Mouse (Mus musculus) liver, embryonic 16.5 days (tissue): ENCODE measurements around the gene Clip2. TPM values are rescaled to one million over a fixed set of nuclear protein-coding genes. Genes with fewer than 3 reads are reported as not detected.
"Not testable (repeated sequence)": the region's sequence is repeated elsewhere in the genome, so short reads cannot be mapped to it uniquely, and the experiment has no call there.

Source experiments
- ATAC-seq: fragments of 200-750 bp; cut with Nextera tagmentation; 2 replicates; pipeline ENCODE4 v1.8.0; 2017; ENCODE audit warnings: low read depth, mild to moderate bottlenecking, moderate number of reproducible peaks, moderate library complexity
- H3K27ac ChIP-seq: fragments of 300-500 bp; sonication (generic); 2 replicates; pipeline ENCODE4 v1.5.1; 2014; ENCODE audit warnings: mild to moderate bottlenecking, low read length
- H3K27me3 ChIP-seq: fragments of 300-500 bp; sonication (generic); 2 replicates; pipeline ENCODE4 v1.6.1; 2014; ENCODE audit warnings: low read depth, low read length, mixed read lengths; ENCODE audit not compliant: control insufficient read depth, insufficient read depth
- H3K36me3 ChIP-seq: fragments of 300-500 bp; sonication (generic); 2 replicates; pipeline ENCODE4 v1.6.1; 2014; ENCODE audit warnings: mild to moderate bottlenecking; ENCODE audit not compliant: control insufficient read depth, insufficient read depth
- H3K4me1 ChIP-seq: fragments of 300-500 bp; sonication (generic); 2 replicates; pipeline ENCODE4 v1.6.1; 2014; ENCODE audit warnings: low read depth, low read length, mixed read lengths; ENCODE audit not compliant: control insufficient read depth
- H3K4me2 ChIP-seq: fragments of 300-500 bp; sonication (generic); 2 replicates; pipeline ENCODE4 v1.6.1; 2014; ENCODE audit warnings: low read depth, low read length, mixed read lengths
- H3K4me3 ChIP-seq: fragments of 300-500 bp; sonication (generic); 2 replicates; pipeline ENCODE4 v1.5.1; 2014; ENCODE audit warnings: low read depth, mild to moderate bottlenecking, low read length
- H3K9ac ChIP-seq: fragments of 300-500 bp; sonication (generic); 2 replicates; pipeline ENCODE4 v1.6.1; 2014; ENCODE audit warnings: low read depth, low read length
- H3K9me3 ChIP-seq: fragments of 300-500 bp; sonication (generic); replicated peaks from 2 replicates; pipeline ENCODE4 v1.6.1; 2016; ENCODE audit warnings: low read length; ENCODE audit not compliant: control insufficient read depth
- WGBS: fragments of 180-500 bp; shearing (Covaris S2); extraction: QIAGEN DNeasy Blood & Tissue Kit; methylation state at CpG from one replicate; pipeline ENCODE4 v1.1.7; 2014; ENCODE audit not compliant: insufficient replicate concordance; 5-methylcytosine and 5-hydroxymethylcytosine counted together
- polyA plus RNA-seq: library from polyadenylated mRNA; unstranded; fragments of >200 nt; fragmentation: Nextera tagmentation; extraction: Ambion mirVana; gene quantifications from 2 replicates; pipeline ENCODE4 v1.2.1, GENCODE M21; 2015

Gene Clip2
- polyA plus RNA-seq, 1 experiment from 2014 or later, result 0.48 TPM

DNA sequence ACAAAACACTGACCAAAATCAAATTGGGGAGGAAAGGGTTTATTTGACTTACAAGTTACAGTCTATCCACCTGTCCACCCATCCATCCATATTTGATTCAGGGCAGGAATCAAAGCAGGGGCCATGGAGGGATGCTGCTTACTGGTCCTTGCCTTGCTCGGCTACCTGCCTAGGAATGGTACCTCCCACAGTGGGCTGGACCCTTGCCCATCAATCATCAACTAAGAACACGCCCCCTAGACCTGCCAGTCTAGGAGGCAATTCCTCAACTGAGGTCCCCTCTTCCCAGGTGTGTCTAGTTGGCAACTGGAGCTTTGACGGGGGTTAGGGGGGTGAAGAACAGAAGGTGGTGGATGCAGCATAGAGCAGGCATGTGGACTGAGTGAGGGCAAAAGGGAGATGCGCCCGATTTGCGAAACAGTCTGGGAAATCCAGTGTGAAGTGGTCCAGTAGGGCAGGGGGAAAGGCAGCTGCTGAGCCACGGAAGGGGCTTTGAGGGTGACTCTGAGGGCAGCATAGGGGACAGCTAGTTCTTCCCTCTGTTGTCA is 67.0 kb downstream of the Clip2 start:
- no peak overlapping the region for H3K9ac ChIP-seq
- H3K4me1 ChIP-seq, result 0 out of 2 replicates have a peak, but pooled peaks cover 4% of the 10 kb centered on the region
- 64% methylated on average over 7 of the region's 7 CpGs for WGBS
- H3K4me3 ChIP-seq, result no peak overlapping the region
- no peak for ATAC-seq
- H3K9me3 ChIP-seq, result no peaks in the 10 kb centered on the region
- H3K27ac ChIP-seq, result no peak overlapping the region
- H3K36me3 ChIP-seq, result no peaks in the 10 kb centered on the region
- H3K27me3 ChIP-seq, result no peaks in the 10 kb centered on the region
- H3K4me2 ChIP-seq, result no peak overlapping the region

DNA sequence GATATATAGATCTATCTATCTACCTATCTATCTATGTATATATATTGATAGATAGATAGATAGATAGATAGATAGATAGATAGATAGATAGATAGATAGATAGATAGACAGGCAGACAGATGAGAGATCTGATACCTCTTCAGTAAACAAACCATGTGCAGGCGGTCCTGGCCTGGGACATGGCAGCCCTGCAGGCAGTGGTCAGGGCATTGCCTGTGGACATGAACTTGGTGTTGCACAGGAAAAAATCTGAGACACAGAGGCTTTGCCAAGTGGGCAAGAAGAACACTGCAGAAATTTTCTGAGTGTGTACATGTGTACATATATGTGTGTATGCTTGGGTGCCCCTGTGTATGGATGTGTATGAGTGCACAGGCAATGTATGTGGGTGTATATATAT is 68.9 kb downstream of the Clip2 start:
- Histone ChIP-seq H3K4me2 (no peak overlapping the region), H3K9ac (no peak overlapping the region), H3K9me3 (no peaks in the 10 kb centered on the region), H3K4me3 (no peak overlapping the region), H3K27me3 (no peaks in the 10 kb centered on the region), H3K4me1 (no peaks in the 10 kb centered on the region), H3K36me3 (no peaks in the 10 kb centered on the region), H3K27ac (no peak overlapping the region)
- WGBS, result 73% methylated on average over 1 of the region's 1 CpGs
- no peak for ATAC-seq

DNA sequence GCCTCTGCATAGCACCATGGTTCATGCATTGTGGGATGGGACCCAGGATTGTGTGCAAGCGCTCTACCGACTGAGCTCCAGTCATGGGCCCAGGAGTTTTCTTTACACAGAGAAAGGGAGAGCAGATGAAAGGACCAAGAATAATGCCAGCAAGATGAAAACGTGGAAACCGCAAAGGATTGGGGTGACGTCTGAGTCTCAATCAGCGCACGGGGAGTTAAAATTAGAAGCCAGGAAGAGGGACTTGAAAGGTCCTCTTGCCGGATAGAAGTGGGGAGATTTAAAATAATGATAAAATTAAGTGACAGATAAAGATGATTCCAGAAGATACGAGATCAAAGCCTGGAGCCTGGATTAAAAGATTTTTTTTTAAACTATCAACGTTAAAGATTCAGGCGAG is 69.9 kb downstream of the Clip2 start:
- no peak overlapping the region for H3K4me3 ChIP-seq
- no peaks in the 10 kb centered on the region for H3K27me3 ChIP-seq
- no peak overlapping the region for H3K9ac ChIP-seq
- no peak for ATAC-seq
- no peak overlapping the region for H3K4me2 ChIP-seq
- WGBS, result 57% methylated on average over 11 of the region's 11 CpGs
- H3K4me1 ChIP-seq, result no peaks in the 10 kb centered on the region
- no peaks in the 10 kb centered on the region for H3K36me3 ChIP-seq
- no peaks in the 10 kb centered on the region for H3K9me3 ChIP-seq
- no peak overlapping the region for H3K27ac ChIP-seq

DNA sequence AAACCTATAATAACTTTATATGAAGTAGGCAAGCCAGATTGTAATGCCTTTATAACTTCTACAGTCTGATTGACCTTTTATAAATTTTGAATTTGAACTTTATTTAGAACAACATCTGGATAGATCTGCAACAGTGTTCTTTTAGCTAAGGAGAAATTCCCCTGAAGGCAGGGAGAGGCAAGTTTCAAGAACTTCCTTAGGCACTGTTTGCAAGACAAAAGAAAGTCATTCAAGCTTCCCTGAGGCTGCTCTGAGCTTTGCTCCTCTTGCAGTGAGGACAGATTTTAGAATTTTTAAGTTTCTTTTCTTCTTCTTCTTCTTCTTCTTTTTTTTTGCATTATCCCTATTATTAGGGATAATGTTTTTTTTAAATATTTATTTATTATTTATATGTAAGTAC is 73.3 kb downstream of the Clip2 start:
- not testable (repeated sequence) for H3K4me3 ChIP-seq, H3K4me2 ChIP-seq, ATAC-seq, H3K36me3 ChIP-seq, H3K4me1 ChIP-seq, H3K27me3 ChIP-seq, H3K9me3 ChIP-seq, H3K9ac ChIP-seq, H3K27ac ChIP-seq

DNA sequence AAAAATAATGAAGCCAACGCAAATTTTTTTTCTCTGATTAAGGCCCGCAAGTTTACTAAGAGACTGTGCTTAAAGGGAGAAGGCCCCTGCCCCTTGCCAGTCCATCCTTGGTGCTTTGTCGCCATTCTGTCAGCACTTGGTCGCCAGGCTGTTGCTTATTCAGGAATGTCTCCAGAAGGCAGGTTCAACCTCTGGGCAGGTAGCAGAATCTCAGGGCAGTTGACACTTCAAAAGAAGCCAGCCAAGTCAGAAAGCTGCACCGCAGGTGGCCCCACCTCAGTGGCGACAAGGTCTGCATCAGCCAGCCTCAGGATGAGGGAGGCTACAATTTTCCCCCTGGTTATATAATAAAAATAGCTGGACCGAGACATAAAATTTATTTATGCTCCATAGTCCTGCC is 76.5 kb downstream of the Clip2 start:
- not testable (repeated sequence) for H3K9ac ChIP-seq, H3K27me3 ChIP-seq, ATAC-seq, H3K4me3 ChIP-seq, H3K4me2 ChIP-seq, H3K36me3 ChIP-seq, H3K4me1 ChIP-seq, H3K9me3 ChIP-seq, H3K27ac ChIP-seq
- 75% methylated on average over 7 of the region's 7 CpGs for WGBS

DNA sequence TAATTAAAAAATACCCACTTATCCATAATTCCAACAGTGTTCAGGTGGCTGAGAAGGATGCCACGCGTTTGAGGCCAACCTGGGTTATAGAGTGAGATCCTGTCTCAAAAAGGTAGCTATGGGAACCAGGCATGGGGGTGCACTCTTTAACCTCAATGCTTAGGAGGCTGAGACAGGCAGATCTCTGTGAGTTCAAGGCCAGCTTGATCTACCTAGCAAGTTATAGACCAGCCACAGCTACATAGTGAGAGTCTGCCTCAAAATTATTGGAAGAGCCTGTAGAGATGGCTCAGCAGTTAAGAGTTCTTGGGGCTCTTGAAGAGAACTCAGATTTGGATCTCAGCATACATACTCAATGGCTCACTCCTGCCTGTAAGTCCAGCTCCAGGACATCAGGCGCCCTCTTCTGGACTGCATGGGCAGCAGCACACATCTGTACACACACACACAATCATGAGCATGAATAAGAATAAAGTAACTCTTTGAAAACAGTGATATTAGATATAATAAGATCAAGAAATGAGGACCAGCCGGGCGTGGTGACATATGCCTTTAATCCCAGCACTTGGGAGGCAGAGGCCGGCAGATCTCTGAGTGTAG is 77.1 kb downstream of the Clip2 start:
- Histone ChIP-seq H3K4me2 (no peak overlapping the region), H3K27ac (no peak overlapping the region), H3K27me3 (no peaks in the 10 kb centered on the region), H3K36me3 (no peaks in the 10 kb centered on the region), H3K4me3 (no peak overlapping the region), H3K4me1 (no peaks in the 10 kb centered on the region), H3K9ac (no peak overlapping the region), H3K9me3 (no peaks in the 10 kb centered on the region)
- 82% methylated on average over 6 of the region's 6 CpGs for WGBS
- ATAC-seq, result no peak

DNA sequence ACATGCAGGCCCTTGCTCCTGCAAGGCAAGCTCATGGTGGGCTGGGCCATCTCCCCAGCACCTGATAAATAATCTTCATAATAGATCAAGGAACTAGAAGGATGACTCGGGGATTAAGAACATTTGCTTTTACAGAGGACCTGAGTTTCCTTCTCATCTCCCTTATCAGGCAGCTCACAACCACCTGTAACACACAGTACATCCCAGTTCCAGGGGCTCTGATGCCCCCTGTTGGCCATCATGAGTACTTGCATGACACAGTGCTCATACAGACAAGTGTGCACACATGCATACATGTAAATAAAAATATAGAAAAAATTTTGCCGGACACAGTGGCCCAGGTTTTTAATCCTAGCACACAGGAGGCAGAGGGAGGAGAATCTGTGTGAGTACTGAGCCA is 78.3 kb downstream of the Clip2 start:
- ATAC-seq, result no peak
- Histone ChIP-seq H3K27ac (no peak overlapping the region), H3K9ac (no peak overlapping the region), H3K4me2 (no peak overlapping the region), H3K4me1 (peaks cover 10% of the 10 kb centered on the region), H3K27me3 (no peaks in the 10 kb centered on the region), H3K4me3 (no peak overlapping the region), H3K9me3 (no peaks in the 10 kb centered on the region), H3K36me3 (no peaks in the 10 kb centered on the region)
- 39% methylated on average over 2 of the region's 2 CpGs for WGBS

DNA sequence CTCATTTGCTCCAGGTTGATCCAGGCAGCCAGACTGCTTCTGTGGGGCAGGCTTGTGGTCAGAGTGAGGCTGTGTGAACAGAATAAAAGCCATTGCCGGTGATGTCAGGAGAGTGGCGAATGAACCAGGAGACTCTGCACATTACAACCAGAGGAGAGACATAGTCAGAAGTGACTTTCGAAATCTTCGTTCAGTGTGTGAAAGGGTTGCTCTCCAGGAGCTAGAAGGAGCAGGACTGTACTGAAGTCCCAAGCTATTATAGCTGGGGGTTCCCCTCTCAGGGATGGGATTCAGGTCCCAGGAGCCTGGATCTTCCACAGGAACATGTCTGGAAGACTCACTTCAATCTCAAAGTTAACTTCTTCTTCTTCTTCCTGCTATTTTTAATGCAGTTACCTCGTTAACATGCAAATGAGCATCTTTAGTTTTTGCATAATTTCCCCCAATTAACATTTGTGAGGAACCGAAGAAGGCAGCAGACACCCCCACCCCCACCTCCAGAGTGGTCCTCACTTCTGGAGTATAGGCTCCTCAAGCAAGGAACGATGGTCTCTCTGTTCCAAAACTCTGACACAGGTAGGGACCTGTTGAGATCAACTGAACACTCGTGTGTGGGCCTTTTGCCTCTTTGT is 81.6 kb downstream of the Clip2 start:
- ATAC-seq, result no peak
- H3K4me3 ChIP-seq, result no peak overlapping the region
- H3K9ac ChIP-seq, result no peak overlapping the region
- H3K4me1 ChIP-seq, result peaks cover 37% of the 10 kb centered on the region
- H3K27me3 ChIP-seq, result no peaks in the 10 kb centered on the region
- no peak overlapping the region for H3K27ac ChIP-seq
- no peak overlapping the region for H3K4me2 ChIP-seq
- no peaks in the 10 kb centered on the region for H3K36me3 ChIP-seq
- 68% methylated on average over 8 of the region's 8 CpGs for WGBS
- H3K9me3 ChIP-seq, result no peaks in the 10 kb centered on the region

DNA sequence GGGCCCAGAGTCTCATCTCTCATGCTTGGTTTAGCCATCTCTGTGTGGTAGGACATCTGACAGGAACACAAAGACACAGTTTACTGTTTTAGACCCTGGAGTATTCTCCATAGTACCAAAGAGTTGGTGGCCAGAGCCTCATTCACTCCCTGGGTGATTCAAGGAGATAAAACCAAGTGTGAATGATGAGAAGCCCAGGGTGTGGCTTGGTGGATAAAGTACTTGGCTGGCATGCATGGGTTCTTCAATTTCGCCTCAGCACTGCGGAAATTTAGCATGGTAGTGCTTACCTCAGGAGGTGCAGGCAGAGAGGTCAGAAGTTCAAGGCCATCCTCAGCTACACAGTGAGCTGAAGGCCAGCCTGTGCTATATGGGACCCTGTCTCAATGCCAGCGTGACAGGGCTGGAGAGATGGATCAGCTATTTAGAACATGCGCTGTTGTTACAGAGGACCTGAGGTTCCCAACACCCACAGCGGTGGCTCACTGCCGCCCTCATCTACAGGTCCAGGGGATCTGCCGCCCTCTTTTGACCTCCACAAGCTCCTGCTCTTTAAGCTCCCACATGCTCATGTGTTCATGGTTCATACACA is 82.6 kb downstream of the Clip2 start:
- Histone ChIP-seq H3K27ac (peak overlapping the region; percentile 46), H3K4me1 (peaks cover 39% of the 10 kb centered on the region), H3K4me3 (no peak overlapping the region), H3K36me3 (no peaks in the 10 kb centered on the region), H3K4me2 (no peak overlapping the region), H3K9ac (no peak overlapping the region), H3K27me3 (no peaks in the 10 kb centered on the region), H3K9me3 (no peaks in the 10 kb centered on the region)
- ATAC-seq, result peak; percentile 39
- WGBS, result 64% methylated on average over 7 of the region's 7 CpGs
